Mouse (Mus musculus): ENCODE results near the gene En1. TPM values are rescaled to one million over a fixed set of nuclear protein-coding genes. Genes with fewer than 3 reads are reported as not detected.

En1 gene
- polyA plus RNA-seq, 1 experiment from 2014 or later, result 0.57 TPM

- Histone ChIP-seq H3K4me3 (no peak overlapping the region), H3K36me3 (no peaks in the 10 kb centered on the region), H3K9me3 (no peaks in the 10 kb centered on the region), H3K27ac (no peak overlapping the region), H3K27me3 (ENCODE audit: insufficient read depth, poor library complexity, severe bottlenecking) (peaks cover 94% of the 10 kb centered on the region), H3K4me1 (peaks cover 20% of the 10 kb centered on the region)
- 1% methylated on average over 30 of the region's 30 CpGs for WGBS
- no peak for DNase-seq (ENCODE audit: low spot score)
These were observed 2.4 kb downstream of the En1 start for GRCm38 (mm10) chr1:120604431-120605142.

GRCm38 (mm10) chr1:120605143-120605435, 2.9 kb downstream of the En1 start:
- peaks cover 94% of the 10 kb centered on the region for H3K27me3 ChIP-seq (ENCODE audit: insufficient read depth, poor library complexity, severe bottlenecking)
- 0% methylated on average over 8 of the region's 8 CpGs for WGBS
- no peak overlapping the region for H3K4me3 ChIP-seq
- H3K36me3 ChIP-seq, result no peaks in the 10 kb centered on the region
- H3K9me3 ChIP-seq, result no peaks in the 10 kb centered on the region
- no peak for DNase-seq (ENCODE audit: low spot score)
- H3K4me1 ChIP-seq, result peaks cover 20% of the 10 kb centered on the region
- no peak overlapping the region for H3K27ac ChIP-seq

GRCm38 (mm10) chr1:120605521-120606310, 3.5 kb downstream of the En1 start:
- Histone ChIP-seq H3K27ac (no peak overlapping the region), H3K4me3 (no peak overlapping the region), H3K9me3 (no peaks in the 10 kb centered on the region), H3K27me3 (ENCODE audit: insufficient read depth, poor library complexity, severe bottlenecking) (peaks cover 94% of the 10 kb centered on the region), H3K36me3 (no peaks in the 10 kb centered on the region), H3K4me1 (peaks cover 20% of the 10 kb centered on the region)
- DNase-seq (ENCODE audit: low spot score), result no peak
- 3% methylated on average over 6 of the region's 6 CpGs for WGBS

- Histone ChIP-seq H3K4me1 (peaks cover 18% of the 10 kb centered on the region), H3K36me3 (no peaks in the 10 kb centered on the region), H3K27me3 (ENCODE audit: insufficient read depth, poor library complexity, severe bottlenecking) (peaks cover 94% of the 10 kb centered on the region), H3K27ac (no peak overlapping the region), H3K9me3 (no peaks in the 10 kb centered on the region), H3K4me3 (peak overlapping the region; percentile 25)
- 1% methylated on average over 52 of the region's 52 CpGs for WGBS
- DNase-seq (ENCODE audit: low spot score), result no peak
These were observed 4.7 kb downstream of the En1 start for GRCm38 (mm10) chr1:120606641-120607575.

GRCm38 (mm10) chr1:120607576-120608400, 5.6 kb downstream of the En1 start:
- peaks cover 13% of the 10 kb centered on the region for H3K4me1 ChIP-seq
- no peak overlapping the region for H3K4me3 ChIP-seq
- H3K36me3 ChIP-seq, result no peaks in the 10 kb centered on the region
- H3K27ac ChIP-seq, result no peak overlapping the region
- no peak for DNase-seq (ENCODE audit: low spot score)
- WGBS, result 7% methylated on average over 11 of the region's 11 CpGs
- H3K9me3 ChIP-seq, result no peaks in the 10 kb centered on the region
- peaks cover 96% of the 10 kb centered on the region for H3K27me3 ChIP-seq (ENCODE audit: insufficient read depth, poor library complexity, severe bottlenecking)

- WGBS, result 16% methylated on average over 3 of the region's 3 CpGs
- Histone ChIP-seq H3K27me3 (ENCODE audit: insufficient read depth, poor library complexity, severe bottlenecking) (peaks cover 96% of the 10 kb centered on the region), H3K27ac (no peak overlapping the region), H3K4me1 (peaks cover 7% of the 10 kb centered on the region), H3K4me3 (no peak overlapping the region), H3K36me3 (no peaks in the 10 kb centered on the region), H3K9me3 (no peaks in the 10 kb centered on the region)
- DNase-seq (ENCODE audit: low spot score), result no peak
These were observed 6.2 kb downstream of the En1 start for GRCm38 (mm10) chr1:120608461-120608860.

GRCm38 (mm10) chr1:120609611-120610010, 7.4 kb downstream of the En1 start:
- Histone ChIP-seq H3K9me3 (no peaks in the 10 kb centered on the region), H3K27ac (no peak overlapping the region), H3K4me1 (peaks cover 15% of the 10 kb centered on the region), H3K36me3 (no peaks in the 10 kb centered on the region), H3K4me3 (no peak overlapping the region), H3K27me3 (ENCODE audit: insufficient read depth, poor library complexity, severe bottlenecking) (peaks cover 96% of the 10 kb centered on the region)
- DNase-seq (ENCODE audit: low spot score), result no peak
- WGBS, result 3% methylated on average over 6 of the region's 6 CpGs

GRCm38 (mm10) chr1:120613461-120614306, 11.5 kb downstream of the En1 start:
- no peaks in the 10 kb centered on the region for H3K36me3 ChIP-seq
- H3K27ac ChIP-seq, result no peak overlapping the region
- H3K27me3 ChIP-seq (ENCODE audit: insufficient read depth, poor library complexity, severe bottlenecking), result peaks cover 100% of the 10 kb centered on the region
- no peak for DNase-seq (ENCODE audit: low spot score)
- WGBS, result under 1% methylated on average over 32 of the region's 32 CpGs
- peak overlapping the region; percentile 40 for H3K4me3 ChIP-seq
- H3K4me1 ChIP-seq, result peaks cover 12% of the 10 kb centered on the region
- H3K9me3 ChIP-seq, result no peaks in the 10 kb centered on the region

- DNase-seq (ENCODE audit: low spot score), result no peak
- Histone ChIP-seq H3K4me3 (peak overlapping the region; percentile 40), H3K27ac (no peak overlapping the region), H3K36me3 (no peaks in the 10 kb centered on the region), H3K4me1 (peaks cover 12% of the 10 kb centered on the region), H3K9me3 (no peaks in the 10 kb centered on the region), H3K27me3 (ENCODE audit: insufficient read depth, poor library complexity, severe bottlenecking) (peaks cover 99% of the 10 kb centered on the region)
- under 1% methylated on average over 30 of the region's 30 CpGs for WGBS
These were observed 12.3 kb downstream of the En1 start for GRCm38 (mm10) chr1:120614307-120615100.

GRCm38 (mm10) chr1:120615521-120615920, 13.3 kb downstream of the En1 start:
- Histone ChIP-seq H3K9me3 (no peaks in the 10 kb centered on the region), H3K36me3 (no peaks in the 10 kb centered on the region), H3K27ac (no peak overlapping the region), H3K4me3 (no peak overlapping the region), H3K4me1 (peaks cover 12% of the 10 kb centered on the region), H3K27me3 (ENCODE audit: insufficient read depth, poor library complexity, severe bottlenecking) (peaks cover 99% of the 10 kb centered on the region)
- no peak for DNase-seq (ENCODE audit: low spot score)
- 7% methylated on average over 4 of the region's 4 CpGs for WGBS

- WGBS, result 1% methylated on average over 9 of the region's 9 CpGs
- Histone ChIP-seq H3K4me3 (no peak overlapping the region), H3K27ac (no peak overlapping the region), H3K27me3 (ENCODE audit: insufficient read depth, poor library complexity, severe bottlenecking) (peaks cover 98% of the 10 kb centered on the region), H3K4me1 (peaks cover 12% of the 10 kb centered on the region), H3K36me3 (no peaks in the 10 kb centered on the region), H3K9me3 (no peaks in the 10 kb centered on the region)
- DNase-seq (ENCODE audit: low spot score), result no peak
These were observed 13.7 kb downstream of the En1 start for GRCm38 (mm10) chr1:120615927-120616326.

All from heart, embryonic 10.5 days (tissue).